Mouse (Mus musculus) stomach, postnatal 0 days (tissue): ENCODE data around the gene Fgf4. TPM values are rescaled to one million over a fixed set of nuclear protein-coding genes. Genes with fewer than 3 reads are reported as not detected.

Experiments used
- ATAC-seq: fragments of 200-750 bp; cut with Nextera tagmentation; 2 replicates; pipeline ENCODE4 v1.8.0; 2017; ENCODE audit not compliant: low FRiP score, low TSS enrichment
- DNase-seq: peaks from one replicate; pipeline ENCODE4 v3.0.0-alpha.2; 2016; ENCODE audit warnings: low spot score
- H3K27ac ChIP-seq: fragments of 300-500 bp; sonication (generic); replicated peaks from 2 replicates; pipeline ENCODE4 v1.5.1; 2014; ENCODE audit warnings: mild to moderate bottlenecking, control low read depth
- H3K27me3 ChIP-seq: fragments of 300-500 bp; sonication (generic); 2 replicates; pipeline ENCODE4 v1.6.1; 2014; ENCODE audit warnings: low read length; ENCODE audit not compliant: control insufficient read depth, insufficient read depth
- H3K36me3 ChIP-seq: fragments of 300-500 bp; sonication (generic); 2 replicates; pipeline ENCODE4 v1.6.1; 2014; ENCODE audit warnings: low read length, mixed read lengths; ENCODE audit not compliant: control insufficient read depth, insufficient read depth
- H3K4me1 ChIP-seq: fragments of 300-500 bp; sonication (generic); replicated peaks from 2 replicates; pipeline ENCODE4 v1.6.1; 2014; ENCODE audit warnings: antibody characterized with exemption; ENCODE audit not compliant: control insufficient read depth, insufficient read depth
- H3K4me2 ChIP-seq: fragments of 300-500 bp; sonication (generic); replicated peaks from 2 replicates; pipeline ENCODE4 v1.6.1; 2014; ENCODE audit warnings: low read depth, mild to moderate bottlenecking, control low read depth, moderate library complexity
- H3K4me3 ChIP-seq: fragments of 300-500 bp; sonication (generic); 2 replicates; pipeline ENCODE4 v1.5.1; 2014; ENCODE audit warnings: low read depth, low read length, control low read depth
- H3K9ac ChIP-seq: fragments of 300-500 bp; sonication (generic); 2 replicates; pipeline ENCODE4 v1.6.1; 2014; ENCODE audit warnings: mild to moderate bottlenecking, low read length, control low read depth, mixed read lengths
- H3K9me3 ChIP-seq: fragments of 300-500 bp; sonication (generic); 2 replicates; pipeline ENCODE4 v1.6.1; 2016; ENCODE audit warnings: low read length; ENCODE audit not compliant: control insufficient read depth
- CTCF ChIP-seq: IDR thresholded peaks from 2 replicates; pipeline ENCODE4 v1.5.1; 2016; ENCODE audit warnings: antibody characterized with exemption, low read depth, mild to moderate bottlenecking, moderate library complexity
- EP300 ChIP-seq: optimal IDR thresholded peaks from 2 replicates; pipeline ENCODE3; 2016; ENCODE audit warnings: antibody characterized with exemption
- WGBS: fragments of 180-500 bp; shearing (Covaris S2); extraction: QIAGEN DNeasy Blood & Tissue Kit; methylation state at CpG from one replicate; pipeline ENCODE4 v1.1.7; 2014; 5-methylcytosine and 5-hydroxymethylcytosine counted together
- polyA plus RNA-seq: library from polyadenylated mRNA; unstranded; fragments of >200 nt; fragmentation: Nextera tagmentation; extraction: Ambion mirVana; gene quantifications from 2 replicates; pipeline ENCODE4 v1.2.1, GENCODE M21; 2015

The Fgf4 gene
- polyA plus RNA-seq, 1 experiment from 2014 or later: not detected

DNA sequence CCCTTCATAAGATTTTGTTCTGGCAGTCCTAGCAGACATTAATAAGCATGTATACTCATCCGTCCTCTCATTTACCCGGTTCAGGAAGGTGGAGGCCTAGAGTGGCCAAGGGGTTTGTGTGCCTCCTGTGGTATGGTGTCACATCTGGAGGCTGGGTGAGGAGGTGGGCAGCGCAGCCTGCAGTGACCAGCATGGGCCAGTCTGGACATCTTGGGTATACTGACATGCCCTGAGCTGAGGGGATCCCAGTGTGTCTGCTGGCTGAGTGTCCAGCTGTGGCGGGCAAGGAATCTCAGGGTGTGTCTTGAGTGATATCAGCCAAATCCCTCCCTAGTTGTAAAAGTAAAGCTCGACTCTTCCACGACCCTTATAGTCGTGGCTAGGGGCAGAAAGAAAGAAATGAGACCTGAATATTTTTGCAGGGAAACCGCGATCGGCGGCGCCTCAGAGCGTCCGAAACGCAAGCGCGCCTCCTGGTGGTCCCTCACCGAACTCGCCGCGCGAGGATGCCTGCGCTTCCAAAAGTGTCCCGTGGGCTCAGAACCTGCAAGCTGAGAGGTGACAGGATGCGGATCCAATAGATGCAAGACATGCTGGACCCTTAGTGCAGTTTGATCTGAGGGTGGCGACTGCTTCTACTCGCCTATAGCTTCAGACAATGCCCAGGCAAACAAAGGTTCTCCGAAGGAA, 59.7 kb downstream of the Fgf4 start:
- Histone ChIP-seq H3K9ac (no peak overlapping the region), H3K9me3 (no peaks in the 10 kb centered on the region), H3K27ac (no peak overlapping the region), H3K4me2 (peak overlapping the region; percentile 25; the same call in 1 of the 2 replicates), H3K36me3 (no peaks in the 10 kb centered on the region), H3K4me1 (no peaks in the 10 kb centered on the region), H3K4me3 (0 out of 2 replicates have a peak overlapping the region, but pooled peaks have one; percentile 8), H3K27me3 (no peaks in the 10 kb centered on the region)
- WGBS: 10% methylated on average over 28 of the region's 28 CpGs
- ATAC-seq (peak; percentile 50), DNase-seq (peak; percentile 72)
- no peak for TF ChIP-seq EP300
- peak; percentile 88 for TF ChIP-seq CTCF

DNA sequence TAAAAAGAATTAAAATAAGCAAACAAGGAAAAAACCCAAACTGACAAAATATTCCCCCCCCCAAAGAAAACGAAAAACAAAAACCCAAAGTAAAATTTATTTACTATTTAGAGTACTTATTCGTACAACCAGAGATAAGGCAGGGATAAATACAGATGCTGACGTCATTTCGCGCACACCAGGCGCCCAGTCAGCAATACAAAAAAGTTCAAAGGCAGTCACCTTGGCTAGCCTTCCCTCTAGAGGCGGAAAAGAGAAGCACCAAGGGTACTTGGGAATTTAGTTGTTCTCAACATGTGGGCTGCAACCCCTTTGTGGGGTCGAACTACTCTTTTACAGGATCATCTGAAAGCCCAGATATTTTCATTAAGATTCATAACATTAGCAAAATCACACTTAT, 60.6 kb downstream of the Fgf4 start:
- H3K27me3 ChIP-seq: no peaks in the 10 kb centered on the region
- ATAC-seq (no peak), DNase-seq (no peak)
- no peak overlapping the region for H3K9ac ChIP-seq
- H3K4me2 ChIP-seq: no peak overlapping the region
- H3K4me1 ChIP-seq: no peaks in the 10 kb centered on the region
- H3K27ac ChIP-seq: no peak overlapping the region
- H3K4me3 ChIP-seq: no peak overlapping the region
- H3K36me3 ChIP-seq: no peaks in the 10 kb centered on the region
- TF ChIP-seq CTCF (peak; percentile 61), EP300 (no peak)
- WGBS: 10% methylated on average over 8 of the region's 8 CpGs
- H3K9me3 ChIP-seq: no peaks in the 10 kb centered on the region

DNA sequence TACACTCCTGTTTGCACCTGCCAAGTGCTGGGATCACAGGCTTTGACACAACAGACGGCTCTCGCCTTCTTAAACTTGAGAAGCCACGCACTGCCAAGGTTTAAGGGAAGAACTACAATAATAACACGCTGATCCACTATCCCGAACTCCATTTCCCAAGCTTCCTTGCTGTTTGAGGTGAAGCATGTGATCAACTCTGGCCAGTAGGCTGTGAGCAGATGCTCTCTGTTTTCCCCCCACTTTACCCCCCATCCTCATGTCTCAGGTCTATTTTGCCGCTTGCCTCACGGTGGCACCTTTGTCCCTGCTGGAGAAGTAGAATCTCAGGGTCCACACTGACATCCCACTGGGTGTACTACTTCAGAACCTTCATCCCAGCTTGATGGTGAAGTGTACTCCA, 61.5 kb downstream of the Fgf4 start:
- 27% methylated on average over 7 of the region's 7 CpGs for WGBS
- TF ChIP-seq CTCF: no peak
- no peak for TF ChIP-seq EP300
- Histone ChIP-seq H3K4me3 (no peak overlapping the region), H3K36me3 (no peaks in the 10 kb centered on the region), H3K4me2 (no peak overlapping the region), H3K9ac (no peak overlapping the region), H3K4me1 (no peaks in the 10 kb centered on the region), H3K9me3 (no peaks in the 10 kb centered on the region), H3K27ac (no peak overlapping the region), H3K27me3 (no peaks in the 10 kb centered on the region)
- DNase-seq (no peak), ATAC-seq (no peak)

DNA sequence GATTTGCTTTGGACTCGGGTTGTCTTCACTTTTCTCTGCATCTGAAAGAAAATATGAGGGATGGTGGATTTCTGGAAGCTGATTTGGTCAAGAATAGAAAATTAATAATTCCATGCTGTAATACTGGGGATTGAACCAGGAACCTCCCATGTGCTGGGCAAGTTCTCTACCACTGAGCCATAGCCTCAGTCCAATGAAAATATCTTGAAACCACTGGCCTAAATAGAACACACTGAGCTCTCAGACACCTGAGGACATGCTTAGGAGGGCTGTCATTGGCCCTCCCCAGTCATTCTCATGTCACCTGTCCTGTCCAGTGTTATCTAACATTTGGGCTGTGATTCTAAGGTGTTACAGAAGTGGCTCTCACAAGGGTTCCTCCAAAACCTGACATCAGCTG, 64.0 kb downstream of the Fgf4 start:
- TF ChIP-seq CTCF (no peak), EP300 (no peak)
- no peak for ATAC-seq
- Histone ChIP-seq H3K4me2 (no peak overlapping the region), H3K36me3 (no peaks in the 10 kb centered on the region), H3K9ac (no peak overlapping the region), H3K4me3 (no peak overlapping the region), H3K27me3 (no peaks in the 10 kb centered on the region), H3K9me3 (no peaks in the 10 kb centered on the region), H3K4me1 (no peaks in the 10 kb centered on the region), H3K27ac (no peak overlapping the region)
- 73% methylated on average over 1 of the region's 1 CpGs for WGBS
- DNase-seq: no peak

DNA sequence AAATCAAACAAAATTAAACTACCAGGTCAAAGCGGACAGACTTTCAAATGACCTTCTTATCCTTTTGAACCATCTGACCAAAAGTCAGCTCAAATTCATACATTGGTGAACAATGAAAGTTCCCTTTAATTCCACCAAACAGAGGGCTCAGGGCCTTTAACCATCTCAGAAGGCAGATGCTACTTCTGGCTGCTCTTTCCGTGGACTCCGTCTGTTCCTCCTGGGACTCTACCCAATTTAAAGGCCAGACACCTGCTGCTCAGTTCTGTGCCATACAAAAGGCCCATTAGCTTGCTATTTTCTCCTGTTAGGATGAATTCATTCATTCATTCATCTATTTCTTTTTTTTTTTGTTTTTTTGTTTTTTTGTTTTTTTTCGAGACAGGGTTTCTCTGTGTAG, 65.7 kb downstream of the Fgf4 start:
- Histone ChIP-seq H3K4me2 (no peak overlapping the region), H3K27me3 (no peaks in the 10 kb centered on the region), H3K27ac (no peak overlapping the region), H3K4me1 (no peaks in the 10 kb centered on the region), H3K9me3 (no peaks in the 10 kb centered on the region), H3K36me3 (peaks cover 8% of the 10 kb centered on the region; the same call in 1 of the 2 replicates), H3K9ac (no peak overlapping the region), H3K4me3 (no peak overlapping the region)
- TF ChIP-seq CTCF (no peak), EP300 (no peak)
- 86% methylated on average over 4 of the region's 4 CpGs for WGBS
- ATAC-seq (no peak), DNase-seq (no peak)

DNA sequence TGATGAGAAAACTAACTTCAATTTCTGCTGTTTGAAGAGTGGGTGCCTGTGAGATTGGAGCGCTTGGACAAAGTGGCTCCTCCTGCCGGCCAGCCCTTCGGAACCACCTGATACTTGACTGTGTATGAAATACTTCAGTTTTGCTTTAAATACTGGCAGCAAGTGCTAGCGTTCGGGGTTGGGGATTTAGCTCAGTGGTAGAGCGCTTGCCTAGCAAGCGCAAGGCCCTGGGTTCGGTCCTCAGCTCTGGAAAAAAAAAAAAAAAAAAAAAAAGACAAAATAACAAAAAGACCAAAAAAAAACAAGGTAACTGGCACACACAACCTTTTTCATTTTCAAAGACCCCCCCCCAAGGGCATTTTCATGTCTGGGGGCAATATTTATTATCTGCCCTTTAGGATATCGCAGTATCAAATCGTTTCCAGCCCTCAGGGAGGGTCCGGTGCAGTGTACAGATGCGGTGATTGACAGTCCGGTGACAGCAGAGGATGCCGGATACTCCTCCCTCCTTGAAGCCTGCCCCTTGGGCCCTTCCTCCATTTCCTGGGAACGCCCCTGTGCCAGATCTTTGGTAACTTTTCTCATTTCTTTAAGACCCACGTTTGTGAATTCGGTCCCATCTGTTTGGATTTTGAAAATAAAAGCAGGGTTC, 67.3 kb downstream of the Fgf4 start:
- 6% methylated on average over 17 of the region's 17 CpGs for WGBS
- DNase-seq (no peak), ATAC-seq (peak; percentile 87)

More for the DNA sequence above, 67.3 kb downstream of the Fgf4 start:
- Histone ChIP-seq H3K4me3 (peak overlapping the region; percentile 77), H3K4me1 (no peaks in the 10 kb centered on the region), H3K36me3 (peaks cover 12% of the 10 kb centered on the region; the same call in 1 of the 2 replicates), H3K27ac (peak overlapping the region; percentile 81; the same call in 1 of the 2 replicates), H3K9ac (peak overlapping the region; percentile 84), H3K9me3 (no peaks in the 10 kb centered on the region), H3K4me2 (peak overlapping the region; percentile 44), H3K27me3 (no peaks in the 10 kb centered on the region)
- TF ChIP-seq EP300 (no peak), CTCF (peak; percentile 56)

Other genes starting within 250 kb of the Fgf4 start
- gene Ano1, start 95.4 kb upstream of the Fgf4 start, polyA plus RNA-seq: 32.4 and 41.6 TPM in 2 replicates
- 0.47 and 1.1 TPM in 2 replicates for gene Fgf3, start 9.3 kb upstream of the Fgf4 start, polyA plus RNA-seq
- not detected in 2 replicates for gene Fgf15, start 49.2 kb downstream of the Fgf4 start, polyA plus RNA-seq
- 17.1 and 17.8 TPM in 2 replicates for gene LTO1, start 67.7 kb downstream of the Fgf4 start, polyA plus RNA-seq
- gene Ccnd1, start 92.6 kb downstream of the Fgf4 start, polyA plus RNA-seq: 38.7 and 38.9 TPM in 2 replicates